Mouse (Mus musculus) forebrain, embryonic 10.5 days (tissue): Measurements from ENCODE around the gene Scrg1. TPM values are rescaled to one million over a fixed set of nuclear protein-coding genes. Genes with fewer than 3 reads are reported as not detected.

Source experiments
- DNase-seq: peaks from one replicate; pipeline ENCODE4 v3.0.0-alpha.2; 2017; ENCODE audit warnings: low spot score; ENCODE audit errors: extremely low spot score
- H3K27ac ChIP-seq: fragments of 300-500 bp; sonication (generic); 2 replicates; pipeline ENCODE4 v1.5.1; 2016; ENCODE audit warnings: mild to moderate bottlenecking
- H3K27me3 ChIP-seq: fragments of 300-500 bp; sonication (generic); 2 replicates; pipeline ENCODE4 v1.6.1; 2016; ENCODE audit warnings: mild to moderate bottlenecking; ENCODE audit not compliant: poor library complexity, severe bottlenecking
- H3K36me3 ChIP-seq: fragments of 300-500 bp; sonication (generic); replicated peaks from 2 replicates; pipeline ENCODE4 v1.6.1; 2016; ENCODE audit warnings: mild to moderate bottlenecking, moderate library complexity
- H3K4me1 ChIP-seq: fragments of 300-500 bp; sonication (generic); 2 replicates; pipeline ENCODE4 v1.6.1; 2016
- H3K4me3 ChIP-seq: fragments of 300-500 bp; sonication (generic); 2 replicates; pipeline ENCODE4 v1.5.1; 2016; ENCODE audit warnings: mild to moderate bottlenecking, moderate library complexity
- H3K9me3 ChIP-seq: fragments of 300-500 bp; sonication (generic); 2 replicates; pipeline ENCODE4 v1.6.1; 2016; ENCODE audit warnings: mild to moderate bottlenecking, moderate library complexity
- WGBS: fragments of 180-500 bp; shearing (Covaris S2); methylation state at CpG from one replicate; pipeline ENCODE4 v1.1.7; 2016; 5-methylcytosine and 5-hydroxymethylcytosine counted together
- polyA plus RNA-seq: library from polyadenylated mRNA; unstranded; fragments of >200 nt; fragmentation: Nextera tagmentation; extraction: Ambion mirVana; gene quantifications from 2 replicates; pipeline ENCODE4 v1.2.1, GENCODE M21; 2016

Scrg1 gene
- polyA plus RNA-seq, 1 experiment from 2014 or later: not detected

DNA sequence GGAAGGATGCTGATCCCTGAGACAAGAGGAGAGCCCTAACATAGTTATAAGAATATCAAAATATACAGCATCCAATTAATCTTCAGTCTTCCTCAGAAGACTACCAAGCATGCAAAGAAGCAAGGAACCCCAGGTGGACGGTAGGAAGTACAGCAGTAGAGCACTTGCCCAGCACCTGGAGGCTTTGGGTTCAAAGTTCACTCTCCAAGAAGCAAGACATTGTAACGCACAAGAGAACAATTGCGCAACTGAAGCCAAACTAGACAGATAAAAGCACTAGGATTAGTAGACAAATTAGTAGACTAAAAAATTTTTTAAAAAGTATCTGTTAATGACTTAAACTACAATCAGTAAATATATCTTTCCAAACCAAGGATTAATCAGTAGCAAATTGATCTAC, 8.0 kb downstream of the Scrg1 start:
- H3K4me1 ChIP-seq: no peaks in the 10 kb centered on the region
- WGBS: 90% methylated on average over 3 of the region's 3 CpGs
- H3K27me3 ChIP-seq: no peaks in the 10 kb centered on the region
- DNase-seq: no peak
- H3K27ac ChIP-seq: no peak overlapping the region
- no peak overlapping the region for H3K4me3 ChIP-seq
- H3K9me3 ChIP-seq: no peaks in the 10 kb centered on the region
- no peaks in the 10 kb centered on the region for H3K36me3 ChIP-seq

DNA sequence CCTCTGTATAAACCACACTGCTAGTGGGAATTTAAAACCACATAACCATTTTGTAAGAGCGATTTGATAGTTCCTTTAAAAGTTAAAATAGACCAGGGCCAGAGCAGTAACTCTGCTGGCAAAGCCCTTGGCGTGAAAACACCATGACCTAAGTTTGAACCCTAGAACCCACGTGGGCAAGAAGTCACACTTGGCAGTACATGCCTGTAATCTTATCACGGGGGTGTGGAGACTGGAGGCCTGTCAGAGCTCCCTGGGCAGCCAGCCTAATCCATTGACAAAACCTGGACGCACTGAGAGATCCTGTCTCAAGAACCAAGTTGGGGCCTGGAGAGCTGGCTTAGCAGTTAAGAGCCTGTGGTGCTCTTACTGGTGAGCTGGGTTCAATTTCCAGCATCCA, 12.9 kb downstream of the Scrg1 start:
- Histone ChIP-seq H3K27me3 (no peaks in the 10 kb centered on the region), H3K4me1 (no peaks in the 10 kb centered on the region), H3K27ac (no peak overlapping the region), H3K9me3 (no peaks in the 10 kb centered on the region), H3K36me3 (no peaks in the 10 kb centered on the region), H3K4me3 (no peak overlapping the region)
- no peak for DNase-seq
- 68% methylated on average over 5 of the region's 5 CpGs for WGBS

DNA sequence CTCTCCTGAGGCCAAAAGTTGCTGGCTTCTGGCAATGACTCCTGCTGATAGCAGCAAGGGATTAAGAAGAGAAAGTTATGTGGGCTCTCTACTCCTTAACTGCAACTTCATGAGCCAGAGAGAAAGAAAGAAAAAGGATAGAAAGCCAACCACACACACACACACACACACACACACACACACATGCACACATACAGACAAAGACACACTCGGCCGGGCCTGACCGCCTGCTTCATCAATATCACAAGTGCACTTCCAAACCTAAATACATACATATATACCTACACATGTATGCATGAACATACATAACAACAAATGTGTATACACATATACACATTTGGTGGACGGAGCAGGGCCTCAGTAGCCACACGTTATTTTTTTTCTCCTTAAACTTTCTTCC, 15.1 kb downstream of the Scrg1 start:
- Histone ChIP-seq H3K36me3 (no peaks in the 10 kb centered on the region), H3K9me3 (no peaks in the 10 kb centered on the region), H3K27ac (no peak overlapping the region), H3K4me3 (no peak overlapping the region), H3K4me1 (no peaks in the 10 kb centered on the region), H3K27me3 (no peaks in the 10 kb centered on the region)
- DNase-seq: no peak
- 96% methylated on average over 5 of the region's 5 CpGs for WGBS

DNA sequence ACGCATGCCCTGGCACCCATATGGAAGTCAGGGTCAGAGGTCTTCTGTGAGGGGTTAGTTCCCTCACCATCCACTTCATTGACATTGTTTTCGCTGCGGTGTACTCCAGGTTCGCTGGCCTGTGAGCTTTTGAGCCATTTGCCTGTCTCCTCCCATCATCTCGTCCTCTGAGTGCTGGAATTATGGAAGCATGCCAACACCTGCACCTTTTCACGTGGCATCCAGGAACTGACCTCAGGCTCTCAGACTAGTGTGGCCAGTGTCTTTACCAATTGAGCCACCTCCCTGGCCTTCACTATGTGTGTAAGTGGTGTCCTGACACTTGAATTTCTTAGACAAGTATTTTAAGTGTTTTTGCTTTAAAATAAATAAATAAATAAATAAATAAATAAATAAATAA, 18.0 kb downstream of the Scrg1 start:
- Histone ChIP-seq H3K27ac (no peak overlapping the region), H3K4me1 (no peaks in the 10 kb centered on the region), H3K27me3 (no peaks in the 10 kb centered on the region), H3K36me3 (no peaks in the 10 kb centered on the region), H3K4me3 (no peak overlapping the region), H3K9me3 (no peaks in the 10 kb centered on the region)
- no peak for DNase-seq
- WGBS: 84% methylated on average over 6 of the region's 6 CpGs

DNA sequence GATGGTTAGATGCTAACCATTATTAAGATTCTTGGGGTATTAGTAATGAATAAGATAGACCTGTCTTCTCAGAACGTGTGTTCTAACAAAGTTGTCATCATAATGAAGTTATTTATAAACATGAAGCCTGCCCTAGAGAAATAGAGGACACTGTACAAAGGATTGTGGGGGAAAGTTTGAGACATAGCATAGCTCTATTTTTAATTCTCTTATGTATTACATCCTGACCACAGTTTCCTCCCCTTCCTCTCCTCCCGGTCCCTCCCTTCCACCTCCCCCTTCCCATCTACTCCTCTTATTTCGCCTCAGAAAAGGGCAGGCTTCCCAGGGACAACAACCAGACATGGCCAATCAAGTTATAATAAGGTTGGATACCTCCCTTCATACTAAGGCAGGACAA, 22.7 kb downstream of the Scrg1 start:
- H3K4me3 ChIP-seq: no peak overlapping the region
- no peak overlapping the region for H3K27ac ChIP-seq
- no peak for DNase-seq
- no peaks in the 10 kb centered on the region for H3K9me3 ChIP-seq
- peaks cover 37% of the 10 kb centered on the region for H3K36me3 ChIP-seq
- H3K4me1 ChIP-seq: no peaks in the 10 kb centered on the region
- no peaks in the 10 kb centered on the region for H3K27me3 ChIP-seq
- WGBS: 85% methylated on average over 3 of the region's 3 CpGs

DNA sequence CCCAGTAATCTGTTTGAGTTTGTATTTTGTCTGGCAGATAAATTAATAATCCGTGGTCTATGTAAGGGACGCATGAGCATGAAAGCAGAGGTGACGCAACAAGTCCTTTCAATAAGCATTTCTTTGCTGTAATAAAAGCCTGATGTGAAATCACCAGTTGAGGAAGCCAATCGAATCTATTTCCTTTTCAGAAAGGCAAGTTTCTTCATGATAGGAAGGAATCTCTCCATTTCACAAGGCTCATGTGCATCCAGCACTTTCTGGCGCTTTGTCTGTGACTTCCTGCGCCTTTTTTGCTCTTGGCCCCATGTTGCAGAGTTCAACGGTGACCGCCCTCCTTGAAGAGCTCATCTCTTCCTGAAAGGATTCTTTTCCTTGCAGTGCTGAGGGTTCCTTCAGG, 24.0 kb downstream of the Scrg1 start:
- no peak overlapping the region for H3K4me3 ChIP-seq
- H3K4me1 ChIP-seq: no peaks in the 10 kb centered on the region
- no peak overlapping the region for H3K27ac ChIP-seq
- no peaks in the 10 kb centered on the region for H3K27me3 ChIP-seq
- H3K36me3 ChIP-seq: peaks cover 50% of the 10 kb centered on the region
- 94% methylated on average over 8 of the region's 8 CpGs for WGBS
- no peaks in the 10 kb centered on the region for H3K9me3 ChIP-seq
- DNase-seq: no peak

DNA sequence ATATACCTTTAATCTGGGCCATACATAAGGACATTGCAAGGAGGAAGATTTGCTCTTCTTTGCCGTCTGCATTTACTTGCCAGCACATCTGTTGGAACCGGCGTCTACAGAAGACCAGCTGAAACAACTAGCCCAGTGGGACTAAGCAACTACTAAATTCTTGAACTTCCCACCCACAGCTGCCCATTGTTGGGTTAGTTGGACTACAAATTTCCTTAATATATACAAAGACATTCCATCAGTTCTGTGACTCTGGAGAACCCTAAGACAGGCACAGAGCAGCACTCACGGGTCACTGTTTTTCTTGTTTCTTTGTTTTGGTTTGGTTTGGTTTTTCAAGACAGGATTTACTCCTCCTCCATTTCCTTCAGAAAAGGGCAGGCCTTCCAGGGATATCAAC, 24.9 kb downstream of the Scrg1 start:
- Histone ChIP-seq H3K4me1 (peaks cover 6% of the 10 kb centered on the region), H3K36me3 (peaks cover 59% of the 10 kb centered on the region), H3K27ac (no peak overlapping the region), H3K27me3 (no peaks in the 10 kb centered on the region), H3K9me3 (no peaks in the 10 kb centered on the region), H3K4me3 (no peak overlapping the region)
- 83% methylated on average over 4 of the region's 4 CpGs for WGBS
- no peak for DNase-seq

DNA sequence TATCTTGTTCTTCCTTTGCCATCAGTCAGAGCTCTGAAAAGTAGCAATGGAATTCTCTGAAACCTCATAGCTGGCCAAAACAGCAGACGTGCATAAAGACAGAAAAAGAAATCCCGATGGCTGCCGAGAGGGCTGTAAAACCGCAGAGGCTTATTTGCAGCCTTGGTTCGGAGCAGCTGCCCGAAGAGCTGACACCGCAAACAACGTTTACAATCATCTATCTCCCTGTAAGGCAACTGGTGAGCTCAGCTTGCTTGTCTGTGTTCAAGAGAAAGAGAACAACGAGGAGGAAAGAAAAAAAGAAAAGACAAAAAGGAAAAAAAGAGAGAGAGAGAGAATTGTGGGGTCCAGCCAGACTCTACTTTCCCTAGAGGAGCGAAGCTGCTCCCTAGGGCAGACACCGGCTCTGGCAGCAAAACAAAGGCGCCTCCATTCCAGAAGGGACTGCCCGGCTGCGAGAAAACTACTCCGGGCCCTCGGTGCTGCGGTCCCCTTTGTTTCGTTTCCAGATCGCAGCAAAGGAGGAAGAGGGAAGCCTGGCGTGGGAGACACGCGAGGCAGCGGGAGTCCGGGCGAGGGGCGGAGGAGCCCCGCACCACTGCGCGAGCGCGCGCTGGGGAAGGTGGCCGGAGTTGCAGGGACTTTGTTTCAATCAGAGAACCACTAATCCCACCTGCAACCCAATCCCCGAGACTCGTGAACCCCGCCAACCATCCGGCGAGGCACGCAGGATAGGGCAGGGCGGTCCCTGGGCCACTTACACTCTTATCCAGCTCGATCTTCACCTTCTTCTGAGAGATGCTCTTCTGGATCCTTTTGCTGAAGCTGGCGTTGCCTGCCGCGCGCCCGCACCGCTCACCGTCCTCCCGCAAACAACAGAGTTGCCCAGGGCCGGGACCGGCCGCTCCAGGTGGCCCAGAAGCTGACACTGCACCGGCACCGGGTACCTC, 31.0 kb downstream of the Scrg1 start:
- WGBS: under 1% methylated on average over 54 of the region's 54 CpGs
- peak overlapping the region; percentile 99 for H3K27ac ChIP-seq

DNA sequence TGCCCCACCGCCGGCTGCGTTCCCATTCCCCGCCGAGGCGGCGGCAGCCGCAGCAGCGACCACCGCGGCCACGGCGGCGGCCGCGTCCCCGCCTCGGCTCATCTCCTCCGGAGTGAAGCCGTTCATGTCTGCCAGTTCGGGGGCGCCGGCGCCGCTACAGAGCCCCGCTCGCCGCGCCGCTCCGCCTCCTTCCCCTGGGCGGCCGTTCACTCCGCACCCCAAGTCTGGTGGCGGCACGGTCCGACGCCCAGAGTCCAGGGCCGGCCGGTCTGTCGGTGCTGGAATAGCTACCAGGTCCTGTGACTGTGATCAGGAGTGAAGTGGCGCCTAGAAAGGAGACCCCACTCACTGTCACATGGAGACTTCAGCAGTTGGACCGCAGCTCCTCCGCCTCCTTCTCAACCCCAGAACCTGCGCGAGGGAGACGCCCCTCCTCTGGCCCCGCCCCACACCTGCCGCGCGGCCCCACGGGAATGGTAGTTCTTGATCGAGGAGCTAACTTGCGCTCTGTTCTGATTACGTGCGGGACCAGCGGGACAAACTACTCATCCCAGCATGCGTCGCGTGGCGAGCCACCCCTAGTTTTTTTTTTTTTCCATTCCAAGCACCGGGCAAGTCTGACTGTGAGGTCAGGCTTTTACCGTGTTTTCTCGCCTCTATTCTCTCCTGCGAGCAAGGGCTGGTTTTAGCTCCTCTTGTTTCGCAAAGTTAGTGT, 31.9 kb downstream of the Scrg1 start, which contains the start of gene Sap30:
Gene Sap30 (minus strand): TSS at position 420 of the 715 bp plus-strand sequence.
- DNase-seq: peak; percentile 99
- H3K27ac ChIP-seq: peak within 1 kb of the TSS; percentile 99

More for the DNA sequence above, 31.0 kb downstream of the Scrg1 start:
- Histone ChIP-seq H3K27me3 (no peaks in the 10 kb centered on the region), H3K4me3 (peak overlapping the region; percentile 98), H3K4me1 (peaks cover 14% of the 10 kb centered on the region), H3K36me3 (peaks cover 39% of the 10 kb centered on the region), H3K9me3 (no peaks in the 10 kb centered on the region)
- DNase-seq: peak; percentile 74

DNA sequence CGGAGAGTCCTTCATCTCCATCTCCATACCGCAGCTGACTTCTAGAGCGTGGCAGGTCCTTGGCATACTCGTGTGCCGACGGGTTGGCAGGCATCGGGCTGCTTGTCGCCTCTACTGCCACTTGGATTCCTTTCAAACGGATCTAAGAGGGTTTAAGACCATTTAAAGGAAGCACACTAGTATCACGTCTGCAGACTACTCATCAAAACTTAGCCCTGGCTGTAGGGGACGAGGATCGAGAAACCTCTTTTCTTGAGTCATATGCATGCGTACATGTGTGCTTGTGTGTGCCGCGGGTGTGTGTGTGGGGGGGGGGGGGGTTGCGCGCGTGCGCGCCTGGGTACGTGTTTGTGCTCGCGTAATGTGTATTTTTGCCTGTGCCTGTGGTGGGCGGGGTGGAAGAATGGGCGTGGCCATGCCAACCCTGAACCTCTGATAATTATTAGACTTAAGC, 32.6 kb downstream of the Scrg1 start:
- H3K4me1 ChIP-seq: peaks cover 14% of the 10 kb centered on the region
- H3K27ac ChIP-seq: peak overlapping the region; percentile 99
- H3K36me3 ChIP-seq: peaks cover 25% of the 10 kb centered on the region
- peak overlapping the region; percentile 98 for H3K4me3 ChIP-seq
- no peaks in the 10 kb centered on the region for H3K9me3 ChIP-seq
- under 1% methylated on average over 25 of the region's 25 CpGs for WGBS
- DNase-seq: peak; percentile 82
- no peaks in the 10 kb centered on the region for H3K27me3 ChIP-seq

More for the DNA sequence above, 31.9 kb downstream of the Scrg1 start, which contains the start of gene Sap30:
- H3K4me3 ChIP-seq: peak within 1 kb of the TSS; percentile 98
- WGBS: under 1% methylated on average over 66 of the region's 66 CpGs
- H3K4me1 ChIP-seq: peaks cover 14% of the 10 kb centered on the region
- H3K9me3 ChIP-seq: no peaks in the 10 kb centered on the region
- H3K27me3 ChIP-seq: no peaks in the 10 kb centered on the region
- H3K36me3 ChIP-seq: peaks cover 33% of the 10 kb centered on the region

DNA sequence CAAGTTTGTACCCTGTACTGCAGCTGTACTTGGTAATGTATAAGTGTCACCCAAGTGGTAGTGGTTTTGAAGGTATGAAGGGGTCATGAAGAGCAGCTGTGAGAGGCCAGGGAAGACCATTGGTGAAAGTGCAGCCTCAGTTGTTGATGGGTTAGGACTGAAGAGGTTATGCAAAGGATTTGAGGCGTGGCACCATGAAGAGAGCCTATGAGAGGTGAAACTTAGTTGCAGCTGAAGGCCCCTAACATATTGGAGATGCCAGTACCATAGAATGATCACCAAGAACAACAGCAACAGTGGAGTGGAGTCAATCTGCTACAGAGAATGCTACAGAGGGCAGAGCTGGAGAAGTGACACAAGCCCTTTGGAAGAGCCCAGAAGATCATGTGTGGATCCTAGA, 33.6 kb downstream of the Scrg1 start:
- DNase-seq: no peak
- 86% methylated on average over 1 of the region's 1 CpGs for WGBS
- peaks cover 14% of the 10 kb centered on the region for H3K4me1 ChIP-seq
- no peaks in the 10 kb centered on the region for H3K9me3 ChIP-seq
- H3K27ac ChIP-seq: no peak overlapping the region
- H3K4me3 ChIP-seq: no peak overlapping the region
- peaks cover 15% of the 10 kb centered on the region for H3K36me3 ChIP-seq
- H3K27me3 ChIP-seq: no peaks in the 10 kb centered on the region

DNA sequence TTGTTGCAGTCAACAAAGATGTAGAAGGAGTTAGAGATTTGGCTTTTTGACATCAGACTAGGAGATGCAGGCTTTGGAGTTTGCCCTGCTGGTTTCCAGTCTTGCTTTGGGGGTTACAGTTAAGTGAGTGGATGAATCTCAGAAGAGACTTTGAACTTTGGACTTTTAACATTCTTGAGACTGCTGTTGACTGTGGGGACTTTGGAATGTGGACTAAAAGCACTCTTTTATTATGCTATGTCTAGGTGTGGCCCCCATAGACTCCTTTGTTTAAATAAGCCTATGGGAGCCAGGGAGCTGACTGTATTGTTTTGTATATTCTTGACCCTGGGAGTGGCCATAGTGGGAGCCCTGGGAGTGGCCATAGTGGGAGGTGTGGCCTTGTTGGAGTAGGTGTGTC, 34.2 kb downstream of the Scrg1 start:
- H3K36me3 ChIP-seq: peaks cover 11% of the 10 kb centered on the region
- H3K27ac ChIP-seq: no peak overlapping the region
- H3K9me3 ChIP-seq: no peaks in the 10 kb centered on the region
- no peak for DNase-seq
- no peak overlapping the region for H3K4me3 ChIP-seq
- no peaks in the 10 kb centered on the region for H3K27me3 ChIP-seq
- H3K4me1 ChIP-seq: peaks cover 14% of the 10 kb centered on the region

DNA sequence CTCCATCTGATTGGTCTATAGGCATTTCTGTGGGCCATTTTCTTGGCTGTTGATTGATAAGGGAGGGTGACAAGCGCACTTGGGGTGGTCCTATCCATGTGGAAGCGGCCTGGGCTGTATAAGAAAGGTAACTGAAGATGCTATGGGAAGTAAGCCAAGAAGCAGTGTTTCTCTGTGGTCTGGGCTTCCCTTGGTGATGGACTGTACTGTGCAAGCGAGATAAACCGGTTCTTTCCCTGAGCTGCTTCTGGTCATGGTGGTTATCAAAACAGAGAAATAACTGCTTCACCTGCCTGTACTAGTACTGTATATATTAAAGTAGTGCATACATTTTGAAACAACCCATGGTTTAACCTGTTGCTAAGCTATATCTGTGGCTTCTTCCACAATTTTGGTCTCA, 36.1 kb downstream of the Scrg1 start:
- Histone ChIP-seq H3K9me3 (no peaks in the 10 kb centered on the region), H3K36me3 (peaks cover 11% of the 10 kb centered on the region; the same call in 1 of the 2 replicates), H3K27me3 (no peaks in the 10 kb centered on the region), H3K4me1 (peaks cover 5% of the 10 kb centered on the region; the same call in 1 of the 2 replicates), H3K4me3 (no peak overlapping the region), H3K27ac (no peak overlapping the region)
- 95% methylated on average over 4 of the region's 4 CpGs for WGBS
- DNase-seq: no peak
